Mouse (Mus musculus): ENCODE data around the gene Top3b. TPM values are rescaled to one million over a fixed set of nuclear protein-coding genes. Genes with fewer than 3 reads are reported as not detected.

The Top3b gene
- polyA plus RNA-seq, 1 experiment from 2014 or later: 81.7 TPM

DNA sequence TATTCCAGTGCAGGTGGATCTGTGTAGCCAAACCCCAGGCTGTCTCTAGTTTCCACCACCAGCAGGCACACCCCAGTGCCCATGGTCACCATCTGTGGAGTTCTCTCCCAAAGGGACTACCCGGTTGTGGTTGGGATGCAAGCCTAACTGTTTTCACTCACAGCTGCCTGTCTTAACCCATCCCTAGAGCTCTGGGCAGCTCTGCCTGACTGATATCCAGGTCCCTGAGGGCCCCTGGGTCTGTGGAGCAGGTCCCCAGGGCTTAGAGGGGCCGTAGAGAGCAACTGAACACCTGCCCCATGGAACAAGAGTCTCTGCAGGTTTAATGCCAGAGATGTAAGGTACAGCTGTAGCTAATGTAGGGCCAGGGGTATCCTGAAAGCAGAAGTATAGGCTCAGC is 6.6 kb upstream of the Top3b start, which contains the start of gene Igll1:
TSS of gene Igll1 (minus strand) at position 8 of the 400 bp plus-strand sequence.
- H3K4me3 ChIP-seq: no peak within 1 kb of the TSS
- H3K9ac ChIP-seq: no peak within 1 kb of the TSS
- no peak for ATAC-seq (ENCODE audit: low FRiP score)
- H3K9me3 ChIP-seq (replicated peaks): no peaks in the 10 kb centered on the region
- H3K36me3 ChIP-seq: no peaks in the 10 kb centered on the region
- H3K27me3 ChIP-seq: no peaks in the 10 kb centered on the region
- H3K4me2 ChIP-seq (replicated peaks): no peak within 1 kb of the TSS
- 79% methylated on average over 2 of the region's 2 CpGs for WGBS
- no peaks in the 10 kb centered on the region for H3K4me1 ChIP-seq
- no peak within 1 kb of the TSS for H3K27ac ChIP-seq

DNA sequence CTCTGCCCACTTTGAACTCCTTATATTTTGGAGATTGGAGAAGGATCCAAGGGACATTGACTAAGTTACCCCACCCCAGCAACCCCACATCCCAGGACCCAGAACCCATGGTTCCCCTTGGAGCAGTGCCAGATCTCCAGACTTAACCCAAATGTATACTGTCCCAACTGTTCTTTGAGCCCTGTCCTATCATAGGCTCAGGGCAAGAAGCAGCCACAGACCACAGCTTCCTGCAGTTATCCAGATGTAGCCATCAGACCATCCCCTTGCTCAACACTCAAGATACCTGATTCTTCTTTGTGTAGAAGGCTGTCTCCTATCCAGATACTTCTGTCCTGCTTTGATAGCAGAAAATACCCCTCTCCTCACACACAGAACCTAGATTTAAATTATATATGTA is 5.3 kb upstream of the Top3b start:
- no peak overlapping the region for H3K4me3 ChIP-seq
- H3K27me3 ChIP-seq: no peaks in the 10 kb centered on the region
- H3K9me3 ChIP-seq (replicated peaks): no peaks in the 10 kb centered on the region
- no peak overlapping the region for H3K9ac ChIP-seq
- H3K4me2 ChIP-seq (replicated peaks): no peak overlapping the region
- ATAC-seq (ENCODE audit: low FRiP score): no peak
- no peaks in the 10 kb centered on the region for H3K4me1 ChIP-seq
- no peaks in the 10 kb centered on the region for H3K36me3 ChIP-seq
- H3K27ac ChIP-seq: no peak overlapping the region

DNA sequence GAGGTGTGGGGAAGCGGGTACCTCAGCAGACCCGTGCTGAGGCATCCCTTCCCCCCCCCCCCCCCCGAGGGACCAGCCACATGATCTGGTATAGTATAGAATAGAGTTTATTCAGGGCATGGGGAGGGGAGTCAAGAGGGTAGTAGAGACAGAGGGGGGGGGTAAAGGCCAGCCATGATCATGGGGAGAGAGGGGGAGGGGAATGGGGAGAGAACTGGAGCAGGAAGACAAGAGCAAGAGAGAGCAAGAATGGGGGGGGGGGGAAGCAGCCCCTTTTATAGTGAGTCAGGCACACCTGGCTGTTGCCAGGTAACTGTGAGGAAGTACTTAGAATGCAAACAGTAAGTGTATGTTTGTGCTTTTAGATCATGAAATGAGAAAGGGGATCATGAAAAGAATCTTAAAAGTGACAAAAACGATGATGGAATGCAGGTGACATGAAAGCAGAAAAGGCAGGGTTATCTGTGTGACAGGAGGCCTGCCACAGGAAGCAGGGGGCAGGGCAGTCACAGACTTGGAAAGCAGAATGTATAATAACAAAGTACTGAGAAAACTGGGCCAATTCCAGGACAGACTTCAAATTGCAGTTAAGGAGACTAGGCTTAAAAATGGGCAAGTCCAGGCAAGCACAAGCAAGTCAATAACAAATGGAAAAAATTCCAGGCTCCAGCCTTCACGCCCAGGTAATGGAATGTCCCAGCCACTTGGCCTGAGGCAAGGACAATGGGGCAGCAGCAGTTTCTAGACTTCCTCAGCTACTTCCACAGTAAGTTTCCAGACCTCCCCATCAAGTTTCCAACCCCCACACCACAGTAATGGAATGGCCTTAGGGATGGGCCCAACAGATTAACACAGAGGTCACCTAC is 4.6 kb upstream of the Top3b start:
- ATAC-seq (ENCODE audit: low FRiP score): no peak
- Histone ChIP-seq H3K27ac (no peak overlapping the region), H3K27me3 (no peaks in the 10 kb centered on the region), H3K36me3 (no peaks in the 10 kb centered on the region), H3K4me2 (replicated peaks) (no peak overlapping the region), H3K9me3 (replicated peaks) (no peaks in the 10 kb centered on the region), H3K4me1 (no peaks in the 10 kb centered on the region), H3K9ac (no peak overlapping the region), H3K4me3 (no peak overlapping the region)
- 70% methylated on average over 4 of the region's 5 CpGs for WGBS

DNA sequence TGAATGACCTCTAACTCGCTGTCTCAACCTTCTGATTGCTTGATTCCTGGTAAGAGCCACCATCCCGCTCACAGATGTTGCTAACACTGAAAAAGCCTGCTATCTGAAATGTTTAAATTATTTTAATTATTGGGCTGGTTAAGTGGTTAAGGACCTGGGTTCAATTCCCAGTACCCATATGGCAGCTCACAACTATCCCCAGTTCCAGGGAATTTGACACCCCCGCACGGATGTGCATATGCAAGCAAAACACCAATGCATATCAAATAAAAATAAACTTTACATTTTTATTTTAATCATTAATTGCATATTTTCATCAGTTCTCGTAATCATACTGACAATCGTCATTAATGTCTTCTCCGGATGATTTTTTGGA is 307 bp upstream of the Top3b start:
- WGBS: 34% methylated on average over 7 of the region's 7 CpGs
- Histone ChIP-seq H3K9me3 (replicated peaks) (no peaks in the 10 kb centered on the region), H3K4me1 (peaks cover 8% of the 10 kb centered on the region), H3K4me3 (peak overlapping the region; percentile 67), H3K36me3 (peaks cover 3% of the 10 kb centered on the region), H3K27ac (peak overlapping the region; percentile 94), H3K27me3 (no peaks in the 10 kb centered on the region), H3K4me2 (replicated peaks) (peak overlapping the region; percentile 64), H3K9ac (no peak overlapping the region)
- ATAC-seq (ENCODE audit: low FRiP score): peak; percentile 68

DNA sequence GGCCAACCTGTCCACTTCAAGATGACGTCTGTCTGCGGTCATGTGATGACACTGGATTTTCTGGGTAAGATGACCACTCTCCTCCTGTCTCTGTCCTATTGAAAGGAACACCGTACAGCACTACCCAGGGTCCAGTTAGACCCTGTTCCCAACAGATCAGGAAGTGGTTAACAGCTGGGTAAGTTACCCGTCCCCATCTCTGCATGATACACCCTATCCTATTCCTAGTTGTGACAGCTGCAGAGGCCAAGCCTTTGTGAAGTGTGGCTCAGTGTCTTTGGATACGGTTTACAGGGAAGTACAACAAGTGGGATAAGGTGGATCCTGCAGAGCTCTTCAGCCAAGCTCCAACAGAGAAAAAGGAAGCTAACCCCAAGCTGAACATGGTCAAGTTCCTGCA is 8.5 kb downstream of the Top3b start:
- H3K27me3 ChIP-seq: no peaks in the 10 kb centered on the region
- no peaks in the 10 kb centered on the region for H3K4me1 ChIP-seq
- WGBS: 84% methylated on average over 5 of the region's 5 CpGs
- ATAC-seq (ENCODE audit: low FRiP score): no peak
- no peak overlapping the region for H3K4me2 ChIP-seq (replicated peaks)
- no peak overlapping the region for H3K4me3 ChIP-seq
- H3K27ac ChIP-seq: no peak overlapping the region
- no peak overlapping the region for H3K9ac ChIP-seq
- peaks cover 2% of the 10 kb centered on the region; the same call in 1 of the 2 replicates for H3K9me3 ChIP-seq (replicated peaks)
- peaks cover 85% of the 10 kb centered on the region for H3K36me3 ChIP-seq

DNA sequence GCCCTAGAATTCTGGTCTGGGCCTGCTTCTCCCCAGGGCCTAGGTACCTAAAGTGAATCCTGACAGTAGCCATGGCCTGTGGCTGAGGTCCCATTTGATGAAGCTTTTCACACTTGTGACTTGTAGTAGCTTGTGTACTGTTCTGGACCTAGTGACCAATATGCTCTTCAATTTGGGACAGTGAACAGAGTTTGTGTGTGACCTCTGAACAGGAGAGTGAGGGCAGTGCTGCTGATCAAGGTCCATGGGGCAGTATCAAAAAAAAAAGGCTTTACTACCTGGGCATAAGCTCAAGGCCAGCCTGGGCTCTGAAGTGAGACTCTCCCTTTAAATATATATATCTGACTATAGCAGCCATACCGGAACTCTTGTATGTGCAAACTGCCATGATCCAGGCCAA is 17.8 kb downstream of the Top3b start:
- H3K9ac ChIP-seq: no peak overlapping the region
- H3K27ac ChIP-seq: no peak overlapping the region
- WGBS: 96% methylated on average over 1 of the region's 1 CpGs
- H3K4me3 ChIP-seq: no peak overlapping the region
- ATAC-seq (ENCODE audit: low FRiP score): no peak
- H3K4me1 ChIP-seq: no peaks in the 10 kb centered on the region
- no peaks in the 10 kb centered on the region for H3K27me3 ChIP-seq
- H3K9me3 ChIP-seq (replicated peaks): no peaks in the 10 kb centered on the region
- H3K4me2 ChIP-seq (replicated peaks): no peak overlapping the region
- peaks cover 100% of the 10 kb centered on the region for H3K36me3 ChIP-seq

DNA sequence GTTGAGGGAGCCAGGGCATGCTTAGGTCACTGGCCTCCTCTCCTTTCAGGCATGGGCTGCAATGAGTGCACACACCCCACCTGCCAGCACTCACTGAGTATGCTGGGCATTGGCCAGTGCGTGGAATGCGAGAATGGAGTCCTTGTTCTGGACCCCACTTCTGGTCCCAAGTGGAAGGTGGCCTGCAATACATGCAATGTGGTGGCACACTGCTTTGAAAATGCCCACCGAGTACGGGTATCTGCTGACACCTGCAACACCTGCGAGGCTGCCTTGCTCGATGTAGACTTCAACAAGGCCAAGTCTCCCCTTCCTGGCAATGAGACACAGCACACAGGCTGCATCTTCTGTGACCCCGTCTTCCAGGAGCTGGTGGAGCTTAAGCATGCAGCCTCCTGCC is 21.8 kb downstream of the Top3b start:
- no peak overlapping the region for H3K27ac ChIP-seq
- no peak overlapping the region for H3K4me3 ChIP-seq
- H3K4me2 ChIP-seq (replicated peaks): no peak overlapping the region
- no peaks in the 10 kb centered on the region for H3K9me3 ChIP-seq (replicated peaks)
- H3K27me3 ChIP-seq: no peaks in the 10 kb centered on the region
- peaks cover 64% of the 10 kb centered on the region for H3K36me3 ChIP-seq
- peaks cover 12% of the 10 kb centered on the region for H3K4me1 ChIP-seq
- 90% methylated on average over 7 of the region's 7 CpGs for WGBS
- no peak for ATAC-seq (ENCODE audit: low FRiP score)
- no peak overlapping the region for H3K9ac ChIP-seq

DNA sequence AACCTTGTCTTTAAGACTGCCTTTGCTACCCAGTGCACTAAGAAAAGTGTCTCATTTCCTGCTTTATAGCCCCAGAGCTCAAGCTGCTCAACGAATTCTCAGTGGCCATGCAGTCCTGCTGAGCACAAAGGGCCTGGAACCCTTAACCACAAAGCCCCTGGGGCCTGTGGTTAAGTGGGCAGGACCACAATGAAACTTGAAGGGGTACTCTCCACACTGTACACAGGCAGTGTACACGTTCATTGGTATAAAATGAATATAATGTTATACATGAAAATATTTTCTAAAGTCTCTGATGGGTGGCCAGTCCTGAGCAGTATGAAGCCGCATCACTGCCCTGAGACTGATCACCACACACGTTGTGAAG is 25.5 kb downstream of the Top3b start:
- Histone ChIP-seq H3K9me3 (replicated peaks) (no peaks in the 10 kb centered on the region), H3K27me3 (no peaks in the 10 kb centered on the region), H3K4me3 (peak overlapping the region; percentile 58; the same call in 1 of the 2 replicates), H3K4me1 (peaks cover 17% of the 10 kb centered on the region), H3K36me3 (peaks cover 28% of the 10 kb centered on the region), H3K4me2 (replicated peaks) (peak overlapping the region; percentile 65; the same call in 1 of the 2 replicates), H3K27ac (peak overlapping the region; percentile 45; the same call in 1 of the 2 replicates), H3K9ac (peak overlapping the region; percentile 81)
- WGBS: 22% methylated on average over 4 of the region's 4 CpGs
- no peak for ATAC-seq (ENCODE audit: low FRiP score)

DNA sequence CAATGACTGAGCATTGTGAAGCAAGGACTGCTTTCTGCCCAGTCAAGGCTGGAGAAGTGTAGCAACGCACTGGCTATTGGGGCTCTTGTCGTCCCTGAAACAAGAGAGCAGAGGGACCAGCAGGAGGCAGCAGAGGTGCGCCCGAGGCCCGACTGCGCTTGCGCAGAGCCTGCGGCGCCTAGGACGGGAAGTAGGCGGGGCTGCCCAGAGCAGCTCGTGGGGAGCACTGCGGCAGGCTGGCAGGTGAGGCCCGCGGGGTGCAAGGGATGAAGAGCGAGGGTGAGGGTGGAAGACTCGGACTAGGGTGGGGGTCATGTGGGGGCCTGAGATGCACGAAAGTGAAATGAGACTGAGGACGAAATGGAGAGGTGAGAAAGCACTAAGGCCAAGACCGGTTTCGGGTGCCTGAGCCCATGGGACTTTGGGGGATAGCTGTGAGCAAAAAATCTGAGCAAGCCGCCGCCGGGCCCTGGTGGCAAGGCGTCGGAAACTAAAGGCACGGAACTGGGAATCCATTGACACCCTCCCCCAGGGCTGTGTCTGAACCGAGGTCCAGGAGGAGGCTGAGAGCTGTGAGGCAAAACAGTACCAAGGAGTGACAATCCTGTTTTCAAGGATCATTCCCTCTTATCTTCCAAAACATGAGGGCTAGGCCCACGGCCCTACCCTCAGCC is 26.0 kb downstream of the Top3b start, which contains the start of gene Ppm1f:
TSS of gene Ppm1f (plus strand) at position 88 of the 674 bp plus-strand sequence.
- H3K4me3 ChIP-seq: peak within 1 kb of the TSS; percentile 58
- no peaks in the 10 kb centered on the region for H3K9me3 ChIP-seq (replicated peaks)
- WGBS: 0% methylated on average over 29 of the region's 29 CpGs
- H3K27ac ChIP-seq: peak within 1 kb of the TSS; percentile 45; the same call in 1 of the 2 replicates
- H3K4me2 ChIP-seq (replicated peaks): peak within 1 kb of the TSS; percentile 65
- peak within 1 kb of the TSS; percentile 81 for H3K9ac ChIP-seq
- ATAC-seq (ENCODE audit: low FRiP score): peak; percentile 92
- peaks cover 17% of the 10 kb centered on the region for H3K4me1 ChIP-seq
- peaks cover 23% of the 10 kb centered on the region for H3K36me3 ChIP-seq
- H3K27me3 ChIP-seq: no peaks in the 10 kb centered on the region

DNA sequence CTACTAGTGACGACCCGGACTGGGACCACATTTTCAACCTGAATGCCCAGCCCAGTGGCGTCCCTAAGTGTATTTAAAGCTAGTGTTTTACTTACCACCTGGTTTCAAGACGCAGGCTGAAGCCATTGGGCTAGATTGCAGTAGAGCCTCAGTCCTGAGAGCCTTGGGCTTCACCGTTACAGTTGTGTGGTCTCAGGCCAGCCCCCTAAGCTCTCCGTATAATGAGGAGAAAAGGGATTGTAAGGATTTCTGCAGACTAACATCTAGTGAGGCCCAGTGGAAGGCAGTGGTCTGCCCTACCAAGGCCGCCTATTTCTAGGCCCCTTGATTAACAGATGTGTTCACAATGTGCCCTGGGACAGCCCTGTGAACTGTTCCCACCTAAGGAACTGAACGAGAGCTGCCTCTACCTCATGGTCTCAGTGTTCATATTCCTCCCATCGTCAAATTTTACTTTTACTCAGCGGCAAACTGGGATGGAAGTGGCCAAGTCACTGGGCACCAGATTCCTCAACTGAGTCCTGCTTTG is 26.6 kb downstream of the Top3b start:
- H3K27ac ChIP-seq: peak overlapping the region; percentile 42; the same call in 1 of the 2 replicates

DNA sequence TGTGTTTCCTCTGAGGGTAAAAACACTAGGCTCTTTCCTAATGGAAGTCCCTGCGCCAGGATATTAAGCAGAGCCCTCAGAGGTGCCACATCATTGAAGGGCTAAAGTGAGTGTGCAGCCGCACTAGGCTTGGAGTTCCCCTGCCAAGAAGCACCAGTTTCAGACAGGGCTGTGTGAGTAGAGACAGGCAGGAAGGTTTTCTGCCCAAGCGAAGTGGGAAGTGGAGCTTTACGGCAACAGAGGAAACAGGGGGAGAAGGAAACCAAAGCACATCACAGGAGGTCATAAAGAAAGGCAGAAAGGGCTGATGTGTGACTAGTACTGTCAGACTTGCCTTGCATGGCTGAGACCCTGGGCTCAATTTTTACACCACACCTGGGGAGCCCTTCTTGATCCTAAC is 31.8 kb downstream of the Top3b start:
- H3K4me1 ChIP-seq: peaks cover 5% of the 10 kb centered on the region
- H3K9ac ChIP-seq: no peak overlapping the region
- no peak overlapping the region for H3K27ac ChIP-seq
- H3K36me3 ChIP-seq: peaks cover 39% of the 10 kb centered on the region
- H3K9me3 ChIP-seq (replicated peaks): no peaks in the 10 kb centered on the region
- 94% methylated on average over 4 of the region's 4 CpGs for WGBS
- ATAC-seq (ENCODE audit: low FRiP score): no peak
- H3K27me3 ChIP-seq: no peaks in the 10 kb centered on the region
- no peak overlapping the region for H3K4me2 ChIP-seq (replicated peaks)
- no peak overlapping the region for H3K4me3 ChIP-seq

More for the DNA sequence above, 26.6 kb downstream of the Top3b start:
- Histone ChIP-seq H3K9ac (peak overlapping the region; percentile 81), H3K4me3 (peak overlapping the region; percentile 58), H3K4me2 (replicated peaks) (peak overlapping the region; percentile 65), H3K4me1 (peaks cover 17% of the 10 kb centered on the region), H3K36me3 (peaks cover 17% of the 10 kb centered on the region), H3K9me3 (replicated peaks) (no peaks in the 10 kb centered on the region), H3K27me3 (no peaks in the 10 kb centered on the region)
- peak; percentile 27; the same call in 1 of the 2 replicates for ATAC-seq (ENCODE audit: low FRiP score)
- WGBS: 30% methylated on average over 10 of the region's 10 CpGs

DNA sequence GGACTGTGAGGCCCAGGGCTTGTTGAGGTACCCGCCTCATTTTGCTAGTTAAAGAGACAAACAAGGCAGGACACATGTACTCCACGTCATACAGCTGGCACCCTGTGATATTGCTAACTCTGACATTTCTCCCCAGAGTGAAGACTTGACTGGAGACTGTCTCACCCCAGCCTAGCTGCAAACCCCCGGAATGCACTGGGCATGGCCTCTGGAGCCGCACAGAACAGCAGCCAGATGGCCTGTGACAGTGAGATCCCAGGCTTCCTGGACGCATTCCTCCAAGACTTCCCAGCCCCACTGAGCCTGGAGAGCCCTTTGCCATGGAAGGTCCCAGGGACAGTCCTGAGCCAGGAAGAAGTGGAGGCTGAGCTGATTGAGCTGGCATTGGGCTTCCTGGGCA is 32.7 kb downstream of the Top3b start:
- 86% methylated on average over 5 of the region's 5 CpGs for WGBS
- no peaks in the 10 kb centered on the region for H3K9me3 ChIP-seq (replicated peaks)
- H3K9ac ChIP-seq: no peak overlapping the region
- H3K27me3 ChIP-seq: no peaks in the 10 kb centered on the region
- ATAC-seq (ENCODE audit: low FRiP score): no peak
- peaks cover 46% of the 10 kb centered on the region for H3K36me3 ChIP-seq
- H3K4me3 ChIP-seq: no peak overlapping the region
- no peak overlapping the region for H3K27ac ChIP-seq
- H3K4me1 ChIP-seq: no peaks in the 10 kb centered on the region
- H3K4me2 ChIP-seq (replicated peaks): no peak overlapping the region
